Comparison of ENCODE assay signal across 8 mouse cellular contexts in genomic region chr17:28204052-28204720, GRCm38 (mm10). TPM values are rescaled to one million over a fixed set of nuclear protein-coding genes. Genes with fewer than 3 reads are reported as not detected.
DNase-seq lines count a peak whose midpoint lies in the region; ATAC-seq and TF ChIP-seq lines count a peak whose summit lies in the region.

No protein-coding gene starts in this region.

- peak; percentile 91 for TF ChIP-seq CTCF in stomach, postnatal 0 days (IDR thresholded peaks at IDR 0.05; ENCODE audit: low read depth)

- no peak for TF ChIP-seq EP300 in stomach, postnatal 0 days (optimal IDR thresholded peaks at IDR 0.05)

- peak; percentile 26 to 45 for DNase-seq in frontal cortex, postnatal 36 days (ENCODE audit: low spot score in 2 of 2)
- no peak for DNase-seq in frontal cortex, postnatal 14 days (ENCODE audit: low spot score in 2 of 2)
- peak; percentile 19 for DNase-seq in ovary, postnatal 10 days (ENCODE audit: low spot score)
- no peak for DNase-seq in ovary, adult 18-20 months (ENCODE audit: low spot score)
- peak; percentile 85 for DNase-seq in embryo, embryonic 10 days (ENCODE audit: low spot score)
- peak; percentile 80 for DNase-seq in midbrain, embryonic 14.5 days
- DNase-seq in stomach, postnatal 0 days (ENCODE audit: low spot score) = peak; percentile 57

- H3K27me3 ChIP-seq in intestine, embryonic 15.5 days (replicated peaks) = no peaks in the 10 kb centered on the region
- H3K27me3 ChIP-seq in midbrain, embryonic 14.5 days (ENCODE audit: control insufficient read depth, insufficient read depth, low read length) = no peaks in the 10 kb centered on the region
- H3K27me3 ChIP-seq in stomach, postnatal 0 days (ENCODE audit: control insufficient read depth, insufficient read depth, low read length) = no peaks in the 10 kb centered on the region

- no peak overlapping the region for H3K27ac ChIP-seq in intestine, embryonic 15.5 days
- H3K27ac ChIP-seq in midbrain, embryonic 14.5 days (replicated peaks; ENCODE audit: low read depth, low read length) = no peak overlapping the region
- no peak overlapping the region for H3K27ac ChIP-seq in stomach, postnatal 0 days (replicated peaks)

- ATAC-seq in intestine, embryonic 15.5 days = 0 out of 2 replicates have a peak, but pooled peaks have one; percentile 27
- no peak for ATAC-seq in midbrain, embryonic 14.5 days (ENCODE audit: low FRiP score, low TSS enrichment)
- ATAC-seq in stomach, postnatal 0 days (ENCODE audit: low FRiP score, low TSS enrichment) = no peak

- H3K4me1 ChIP-seq in intestine, embryonic 15.5 days (replicated peaks) = peaks cover 11% of the 10 kb centered on the region
- no peaks in the 10 kb centered on the region for H3K4me1 ChIP-seq in midbrain, embryonic 14.5 days (ENCODE audit: control insufficient read depth, insufficient read depth, low read length)
- H3K4me1 ChIP-seq in stomach, postnatal 0 days (replicated peaks; ENCODE audit: control insufficient read depth, insufficient read depth) = peaks cover 2% of the 10 kb centered on the region; the same call in 1 of the 2 replicates

- H3K9me3 ChIP-seq in intestine, embryonic 15.5 days = no peaks in the 10 kb centered on the region
- H3K9me3 ChIP-seq in midbrain, embryonic 14.5 days (ENCODE audit: control insufficient read depth, low read length) = no peaks in the 10 kb centered on the region
- no peaks in the 10 kb centered on the region for H3K9me3 ChIP-seq in stomach, postnatal 0 days (ENCODE audit: control insufficient read depth, low read length)

- H3K4me3 ChIP-seq in intestine, embryonic 15.5 days (replicated peaks) = no peak overlapping the region
- H3K4me3 ChIP-seq in midbrain, embryonic 14.5 days (replicated peaks; ENCODE audit: low read depth, low read length) = no peak overlapping the region
- H3K4me3 ChIP-seq in stomach, postnatal 0 days (ENCODE audit: low read depth, low read length) = no peak overlapping the region

- H3K4me2 ChIP-seq in intestine, embryonic 15.5 days (replicated peaks) = no peak overlapping the region
- no peak overlapping the region for H3K4me2 ChIP-seq in midbrain, embryonic 14.5 days (ENCODE audit: low read length)
- no peak overlapping the region for H3K4me2 ChIP-seq in stomach, postnatal 0 days (replicated peaks; ENCODE audit: low read depth)

- 42% methylated on average over 14 of the region's 14 CpGs for WGBS in intestine, embryonic 15.5 days
- 33% methylated on average over 14 of the region's 14 CpGs for WGBS in midbrain, embryonic 14.5 days
- 41% methylated on average over 14 of the region's 14 CpGs for WGBS in stomach, postnatal 0 days

- peaks cover 22% of the 10 kb centered on the region for H3K36me3 ChIP-seq in intestine, embryonic 15.5 days
- H3K36me3 ChIP-seq in midbrain, embryonic 14.5 days (ENCODE audit: control insufficient read depth, insufficient read depth, low read length) = peaks cover 53% of the 10 kb centered on the region
- peaks cover 14% of the 10 kb centered on the region; the same call in 1 of the 2 replicates for H3K36me3 ChIP-seq in stomach, postnatal 0 days (ENCODE audit: control insufficient read depth, insufficient read depth, low read length)

- H3K9ac ChIP-seq in intestine, embryonic 15.5 days = no peak overlapping the region
- no peak overlapping the region for H3K9ac ChIP-seq in midbrain, embryonic 14.5 days (replicated peaks; ENCODE audit: low read length)
- H3K9ac ChIP-seq in stomach, postnatal 0 days (ENCODE audit: low read length) = no peak overlapping the region

RNA-seq across cellular contexts. Expression of gene Def6, which starts 3.4 kb away (rescaled TPM):
- polyA plus RNA-seq in intestine, embryonic 15.5 days (2015; fragmentation: Nextera tagmentation; extraction: Ambion mirVana) = 3.4 and 4.3 TPM in 2 replicates
- 3.2 and 3.5 TPM in 2 replicates for polyA plus RNA-seq in midbrain, embryonic 14.5 days (2014; fragmentation: Nextera tagmentation; extraction: Ambion mirVana)
- polyA plus RNA-seq in stomach, postnatal 0 days (2015; fragmentation: Nextera tagmentation; extraction: Ambion mirVana) = 11.4 and 12.0 TPM in 2 replicates

RNA-seq across cellular contexts. Expression of gene Zfp523, which starts 27.3 kb away (rescaled TPM):
- 25.7 and 28.1 TPM in 2 replicates for polyA plus RNA-seq in intestine, embryonic 15.5 days (2015; fragmentation: Nextera tagmentation; extraction: Ambion mirVana)
- polyA plus RNA-seq in midbrain, embryonic 14.5 days (2014; fragmentation: Nextera tagmentation; extraction: Ambion mirVana) = 41.8 and 51.9 TPM in 2 replicates
- polyA plus RNA-seq in stomach, postnatal 0 days (2015; fragmentation: Nextera tagmentation; extraction: Ambion mirVana) = 17.2 and 18.1 TPM in 2 replicates

RNA-seq across cellular contexts. Expression of gene Ppard, which starts 28.3 kb away (rescaled TPM):
- polyA plus RNA-seq in intestine, embryonic 15.5 days (2015; fragmentation: Nextera tagmentation; extraction: Ambion mirVana) = 1.8 and 1.9 TPM in 2 replicates
- polyA plus RNA-seq in midbrain, embryonic 14.5 days (2014; fragmentation: Nextera tagmentation; extraction: Ambion mirVana) = 1.2 and 1.5 TPM in 2 replicates
- 3.1 and 3.4 TPM in 2 replicates for polyA plus RNA-seq in stomach, postnatal 0 days (2015; fragmentation: Nextera tagmentation; extraction: Ambion mirVana)

Comparison
In these comparisons a context has a peak if more than half of its experiments do, and no peak if none do; other contexts are left out.
1. DNase-seq: peak in frontal cortex, postnatal 36 days (2 of 2), ovary, postnatal 10 days (single experiment), embryo, embryonic 10 days (single experiment), midbrain, embryonic 14.5 days (single experiment) and stomach, postnatal 0 days (single experiment); none in frontal cortex, postnatal 14 days (0 of 2) and ovary, adult 18-20 months (single experiment).